Mouse (Mus musculus) MEL-GATA-1-ER (cell line): ENCODE results near the gene Morn5.

Experiments
- DNase-seq: peaks from one replicate; pipeline ENCODE4 v3.0.0-alpha.2; 2012; ENCODE audit warnings: low read depth; ENCODE audit errors: extremely low read depth

Morn5 gene

DNA sequence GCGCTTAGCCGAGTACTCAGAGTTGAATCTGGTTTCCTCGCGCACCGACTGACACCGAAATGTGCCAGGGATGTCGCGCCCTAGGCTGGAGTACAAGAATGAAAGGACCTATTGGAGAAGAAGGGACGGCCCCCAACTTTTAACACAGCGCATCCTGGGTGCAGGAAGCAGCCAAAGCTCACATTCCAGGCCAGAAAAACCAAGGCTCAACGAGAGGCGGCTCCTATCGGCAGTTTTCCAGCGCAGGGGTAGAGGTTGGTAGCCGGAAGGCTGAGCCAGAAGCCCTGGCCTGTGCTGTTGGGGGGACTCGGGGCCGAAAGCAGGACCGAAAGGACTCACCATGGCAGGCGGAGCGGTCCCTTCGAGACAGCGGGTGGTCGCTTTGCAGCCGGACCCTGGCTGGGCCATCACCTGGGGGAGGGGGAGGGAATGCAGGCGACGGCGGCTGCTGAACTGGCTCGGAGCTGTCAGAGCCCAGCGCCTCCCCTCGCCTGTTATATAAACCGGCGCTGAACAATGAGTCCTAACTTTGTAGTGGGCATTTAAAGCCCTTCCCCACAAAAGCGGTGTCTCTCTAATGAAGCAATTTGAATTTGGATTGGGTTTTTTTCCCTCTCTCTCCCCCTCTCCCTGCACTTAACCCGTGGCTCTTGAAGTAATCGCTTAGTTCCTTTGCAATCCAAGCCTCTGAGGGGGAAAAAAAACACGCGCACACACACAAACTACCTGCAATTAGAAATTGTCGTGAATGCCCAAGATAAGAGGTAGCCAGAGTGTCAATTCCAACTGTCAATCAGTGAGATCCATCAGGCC lies 54.5 kb downstream of the Morn5 start:
- DNase-seq, result no peak

DNA sequence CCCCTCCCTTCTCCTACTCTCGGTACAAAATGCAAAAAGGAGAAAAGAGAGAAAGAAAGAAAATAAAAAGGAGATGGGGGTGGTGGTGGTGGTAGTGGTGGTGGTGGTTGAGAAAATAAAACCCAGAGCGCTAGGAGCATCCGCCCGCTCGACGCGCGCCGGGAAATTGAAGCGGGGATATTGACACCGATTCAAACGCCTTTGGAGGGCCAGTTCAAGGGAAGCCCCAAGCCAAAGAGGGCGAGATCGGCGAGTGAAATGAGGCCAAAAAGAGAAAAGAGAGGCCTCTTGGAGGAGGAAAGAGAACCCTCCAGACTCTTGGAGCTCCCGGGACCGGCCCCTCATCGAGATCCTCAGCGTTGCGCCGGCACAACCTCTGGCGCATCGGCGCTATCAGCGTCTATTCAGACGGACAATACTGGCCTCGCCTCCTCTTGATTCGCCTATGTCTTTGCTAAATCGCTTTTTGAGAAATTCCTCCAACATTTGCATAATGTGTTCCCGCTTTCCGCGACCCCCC lies 55.2 kb downstream of the Morn5 start:
- no peak for DNase-seq

DNA sequence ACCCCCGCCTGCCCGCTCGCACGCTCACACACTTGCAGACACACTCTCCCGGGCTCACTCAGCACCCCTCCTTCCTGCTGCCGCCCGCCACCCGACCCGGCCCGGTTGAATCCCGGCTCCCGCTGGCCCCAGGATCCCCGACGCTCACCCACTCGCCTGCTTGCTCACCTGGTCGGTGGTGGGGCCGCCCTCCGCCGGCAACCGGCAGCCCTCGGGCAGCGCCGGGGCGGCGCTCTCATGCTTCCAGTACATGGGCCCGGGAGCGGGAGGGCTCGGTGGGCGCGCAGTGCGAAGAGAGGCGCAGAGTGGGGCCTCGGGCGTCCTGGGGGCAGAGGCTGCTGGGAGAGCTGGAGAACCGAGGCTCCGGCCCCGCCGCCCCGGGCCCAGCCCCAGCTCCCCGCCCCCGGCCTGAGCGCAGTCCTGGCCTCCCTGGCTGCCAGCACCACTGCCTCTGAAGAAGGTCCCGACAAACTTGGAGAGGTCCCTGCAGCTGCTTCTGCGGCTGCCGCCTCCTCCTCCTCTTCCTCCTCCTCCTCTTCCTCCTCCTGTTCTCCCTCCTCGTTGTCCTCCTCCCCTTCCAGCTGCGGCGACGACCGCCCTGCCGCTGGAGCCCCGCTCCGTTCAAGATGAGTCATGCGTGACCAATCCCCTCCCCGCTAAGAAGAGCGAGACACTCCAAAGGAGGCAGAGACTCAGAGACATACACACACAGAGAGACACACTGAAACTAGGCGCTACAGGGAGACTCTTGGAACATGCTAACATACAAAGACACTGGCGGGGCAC lies 55.9 kb downstream of the Morn5 start, which contains the start of gene Lhx6:
TSS of gene Lhx6 (minus strand) at position 453 of the 786 bp plus-strand sequence.
- DNase-seq, result no peak

DNA sequence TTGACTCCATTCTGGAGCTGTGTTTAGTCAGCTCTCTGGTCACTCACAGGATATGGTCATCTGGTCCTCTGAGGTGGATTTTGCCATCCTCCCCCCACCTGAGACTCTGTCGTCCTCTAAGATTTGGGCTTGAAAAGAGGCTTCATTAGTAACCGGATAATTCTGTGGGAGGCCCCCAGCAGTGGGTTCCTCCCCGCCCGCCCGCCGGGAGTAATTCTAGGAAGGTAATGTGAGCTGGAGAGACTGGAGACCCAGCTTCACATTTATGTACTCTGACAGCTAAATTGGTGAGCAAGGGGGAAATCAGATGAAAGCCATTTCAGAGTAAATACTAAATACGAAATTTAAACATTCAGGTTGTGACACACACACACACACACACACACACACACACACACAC lies 59.4 kb downstream of the Morn5 start:
- no peak for DNase-seq

DNA sequence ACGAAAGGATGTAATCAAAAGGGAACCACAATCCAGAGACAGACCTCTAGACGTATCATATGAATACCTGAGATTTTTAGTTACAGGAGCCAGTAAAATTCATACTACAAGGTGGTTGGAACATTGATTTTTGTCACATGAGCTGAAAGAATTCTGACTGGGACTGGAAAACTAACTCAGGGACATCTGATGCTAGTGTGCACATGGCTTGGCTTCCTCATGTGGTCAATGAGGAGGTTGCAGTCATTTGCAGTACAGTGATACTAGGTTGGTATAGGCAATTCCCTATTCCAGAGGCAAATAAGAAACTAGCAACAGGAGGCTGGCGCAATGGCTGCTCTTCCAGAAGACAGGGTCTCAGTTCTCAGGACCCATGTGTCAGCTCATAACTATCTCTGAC lies 63.4 kb downstream of the Morn5 start:
- DNase-seq, result no peak

DNA sequence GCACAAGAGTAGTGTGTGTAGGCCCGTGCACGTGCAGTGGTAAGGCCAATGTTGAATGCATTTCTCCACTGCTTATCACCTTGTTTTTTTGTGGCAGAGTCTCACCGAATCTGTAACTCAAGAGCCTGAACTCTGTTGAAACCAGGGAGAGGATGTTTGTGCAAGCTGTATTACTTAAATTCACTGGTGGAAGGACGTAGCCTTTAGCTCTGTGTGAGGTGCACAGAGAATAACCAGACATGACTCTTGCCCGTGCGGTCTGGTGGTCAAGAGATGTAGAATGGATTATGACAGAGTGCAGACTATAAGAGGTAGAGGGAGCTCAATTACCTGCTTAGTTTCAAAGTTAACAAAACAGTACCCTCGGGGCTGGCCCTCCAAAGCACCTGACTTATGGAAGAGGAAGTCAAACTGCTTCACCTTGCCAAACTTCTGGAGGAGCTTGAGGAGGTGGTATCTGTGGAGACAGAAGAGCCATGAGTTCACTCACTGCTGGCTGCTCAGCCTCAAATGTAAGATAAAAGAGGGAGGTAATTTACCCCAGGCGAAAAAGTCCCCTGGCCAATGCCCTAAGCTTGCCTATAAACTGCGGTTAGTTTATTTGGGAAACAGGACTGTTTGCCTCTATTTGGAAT lies 77.7 kb downstream of the Morn5 start:
- DNase-seq, result no peak

DNA sequence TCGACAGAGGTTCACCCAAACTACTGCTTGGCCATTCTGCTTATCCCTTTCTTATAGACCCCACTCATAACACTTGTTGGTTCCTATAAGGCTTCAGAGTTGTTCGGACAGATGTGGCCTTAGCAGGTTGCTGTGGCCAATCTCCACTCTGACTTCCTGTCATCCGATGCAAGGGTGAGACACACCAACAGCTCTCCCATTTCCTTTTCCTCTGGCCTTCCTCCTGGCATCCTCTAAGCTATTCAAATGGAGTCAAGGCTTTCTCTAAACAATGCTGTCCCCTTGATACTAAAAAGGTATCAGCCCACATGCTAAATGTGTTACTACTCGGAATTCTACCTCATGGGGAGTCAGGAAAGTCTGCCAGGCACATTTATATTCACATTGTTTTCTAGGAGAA lies 78.7 kb downstream of the Morn5 start:
- DNase-seq, result no peak

DNA sequence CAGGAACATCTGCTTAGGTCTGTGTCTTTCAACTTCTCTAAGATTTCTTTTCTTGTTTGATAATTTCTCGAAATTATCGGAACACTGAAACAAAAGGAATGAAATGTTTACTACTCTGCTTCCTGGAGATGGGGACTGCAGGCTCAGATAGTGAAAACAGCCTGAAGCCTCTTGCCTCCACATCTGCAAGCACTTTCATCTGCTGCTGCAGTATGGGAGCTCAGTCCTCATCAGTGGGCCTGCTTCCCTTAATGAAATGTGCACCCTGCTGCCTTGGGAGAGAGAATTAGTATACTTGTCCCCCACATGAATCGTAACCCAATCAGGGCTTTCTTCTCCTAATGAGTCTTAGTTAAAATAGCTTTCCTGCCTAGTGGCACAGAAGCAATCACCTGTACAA lies 79.8 kb downstream of the Morn5 start:
- no peak for DNase-seq
